Mouse (Mus musculus): ENCODE measurements around the gene Gen1.

The Gen1 gene

GRCm38 (mm10) chr12:11223090-11223489 lies 42.5 kb downstream of the Gen1 start:
- DNase-seq = no peak

- no peak for DNase-seq
Observed at GRCm38 (mm10) chr12:11222566-11222965, 43.0 kb downstream of the Gen1 start.

GRCm38 (mm10) chr12:11221524-11222330 lies 43.9 kb downstream of the Gen1 start:
- DNase-seq = no peak

GRCm38 (mm10) chr12:11217726-11218250 lies 47.8 kb downstream of the Gen1 start:
- no peak for DNase-seq

GRCm38 (mm10) chr12:11216454-11216853 lies 49.1 kb downstream of the Gen1 start:
- DNase-seq = no peak

- no peak for DNase-seq
Observed at GRCm38 (mm10) chr12:11215555-11215954, 50.0 kb downstream of the Gen1 start.

- DNase-seq = no peak
Observed at GRCm38 (mm10) chr12:11214776-11215175, 50.8 kb downstream of the Gen1 start.

- no peak for DNase-seq
Observed at GRCm38 (mm10) chr12:11212881-11213280, 52.7 kb downstream of the Gen1 start.

- DNase-seq = no peak
Observed at GRCm38 (mm10) chr12:11210361-11210760, 55.2 kb downstream of the Gen1 start.

- DNase-seq = no peak
Observed at GRCm38 (mm10) chr12:11209636-11210035, 56.0 kb downstream of the Gen1 start.

- DNase-seq = no peak
Observed at GRCm38 (mm10) chr12:11208872-11209271, 56.7 kb downstream of the Gen1 start, which contains the start of gene Msgn1. Msgn1 (minus strand) TSS chr12:11208972.

- no peak for DNase-seq
Observed at GRCm38 (mm10) chr12:11206321-11206720, 59.3 kb downstream of the Gen1 start.

GRCm38 (mm10) chr12:11203694-11204665 lies 61.6 kb downstream of the Gen1 start:
- DNase-seq = no peak

GRCm38 (mm10) chr12:11202476-11202875 lies 63.1 kb downstream of the Gen1 start:
- no peak for DNase-seq

GRCm38 (mm10) chr12:11200711-11201110 lies 64.9 kb downstream of the Gen1 start:
- no peak for DNase-seq

- no peak for DNase-seq
Observed at GRCm38 (mm10) chr12:11198551-11198950, 67.0 kb downstream of the Gen1 start.

GRCm38 (mm10) chr12:11198026-11198425 lies 67.6 kb downstream of the Gen1 start:
- DNase-seq = no peak

GRCm38 (mm10) chr12:11196830-11197229 lies 68.8 kb downstream of the Gen1 start:
- no peak for DNase-seq

- peak; percentile 78 to 81 for DNase-seq
Observed at GRCm38 (mm10) chr12:11196142-11196597, 69.4 kb downstream of the Gen1 start.

- DNase-seq = no peak
Observed at GRCm38 (mm10) chr12:11195031-11195430, 70.6 kb downstream of the Gen1 start.
